Mouse (Mus musculus): ENCODE measurements around the gene Sulf2. TPM values are rescaled to one million over a fixed set of nuclear protein-coding genes. Genes with fewer than 3 reads are reported as not detected.

Gene Sulf2
- polyA plus RNA-seq, 1 experiment, result 11.3 TPM

DNA sequence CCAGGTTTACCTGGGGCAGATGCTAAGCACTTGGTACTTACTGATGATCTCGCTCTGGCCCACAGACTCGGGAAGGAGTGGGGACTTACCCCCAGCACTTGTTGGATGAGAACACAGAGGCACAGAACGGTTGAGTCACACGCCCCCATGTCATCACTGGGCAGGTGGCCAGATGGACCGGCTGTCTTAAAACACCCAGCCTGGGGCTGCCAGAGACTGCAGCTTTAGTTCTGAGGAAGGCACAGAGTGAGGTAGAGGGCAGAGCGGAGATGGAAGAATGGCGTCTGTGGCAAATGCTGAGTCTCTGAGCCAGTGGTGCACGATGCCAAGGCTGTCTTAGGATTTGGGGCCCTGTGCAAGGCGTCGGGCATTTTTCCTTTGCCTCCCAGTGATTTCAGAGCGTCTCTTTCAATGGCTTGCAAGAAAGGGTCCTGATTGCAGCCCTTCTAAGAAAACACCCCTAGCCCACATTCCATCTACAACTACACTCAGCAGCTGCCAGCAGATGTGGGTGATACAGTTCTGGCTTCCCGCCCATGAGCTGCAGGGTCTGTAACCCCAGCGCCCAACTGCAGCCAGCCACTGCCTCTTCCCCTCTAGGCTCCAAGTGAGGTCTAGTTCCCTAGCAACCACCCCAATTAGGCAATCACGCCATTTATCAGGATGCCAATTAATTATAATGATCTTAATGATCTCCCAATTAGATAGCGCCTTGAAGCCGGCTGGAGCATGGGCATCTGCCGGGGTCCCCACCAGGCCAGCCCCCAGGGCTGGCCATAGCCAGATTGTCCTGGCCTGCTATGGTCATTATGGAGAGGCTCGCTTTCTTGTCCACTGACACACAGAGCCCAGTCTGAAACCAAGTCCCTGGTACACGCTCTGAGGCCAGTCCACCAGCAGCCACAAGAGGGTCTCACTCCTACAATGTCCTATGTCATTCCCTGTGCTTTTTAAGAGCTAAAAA lies 3.7 kb downstream of the Sulf2 start:
- TF ChIP-seq POLR2A (IDR thresholded peaks at IDR 0.05; ENCODE audit: borderline replicate concordance, control insufficient read depth, low read depth, low read length), result no peak
- Histone ChIP-seq H3K4me3 (replicated peaks; ENCODE audit: control insufficient read depth, low read depth, low read length) (no peak overlapping the region), H3K27ac (ENCODE audit: control insufficient read depth, insufficient read depth, low read depth, low read length, poor library complexity) (no peak overlapping the region), H3K4me1 (ENCODE audit: control insufficient read depth, insufficient read depth, low read length) (no peaks in the 10 kb centered on the region)
- 54% methylated on average over 19 of the region's 19 CpGs for WGBS

GRCm38 (mm10) chr2:166150584-166150983 lies 4.9 kb downstream of the Sulf2 start:
- Histone ChIP-seq H3K27ac (ENCODE audit: control insufficient read depth, insufficient read depth, low read depth, low read length, poor library complexity) (no peak overlapping the region), H3K4me1 (ENCODE audit: control insufficient read depth, insufficient read depth, low read length) (no peaks in the 10 kb centered on the region), H3K4me3 (replicated peaks; ENCODE audit: control insufficient read depth, low read depth, low read length) (no peak overlapping the region)
- TF ChIP-seq POLR2A (IDR thresholded peaks at IDR 0.05; ENCODE audit: borderline replicate concordance, control insufficient read depth, low read depth, low read length), result no peak
- TF ChIP-seq CTCF (IDR thresholded peaks at IDR 0.05; ENCODE audit: control insufficient read depth, insufficient read depth, low read length), result no peak
- WGBS, result 86% methylated on average over 5 of the region's 5 CpGs

DNA sequence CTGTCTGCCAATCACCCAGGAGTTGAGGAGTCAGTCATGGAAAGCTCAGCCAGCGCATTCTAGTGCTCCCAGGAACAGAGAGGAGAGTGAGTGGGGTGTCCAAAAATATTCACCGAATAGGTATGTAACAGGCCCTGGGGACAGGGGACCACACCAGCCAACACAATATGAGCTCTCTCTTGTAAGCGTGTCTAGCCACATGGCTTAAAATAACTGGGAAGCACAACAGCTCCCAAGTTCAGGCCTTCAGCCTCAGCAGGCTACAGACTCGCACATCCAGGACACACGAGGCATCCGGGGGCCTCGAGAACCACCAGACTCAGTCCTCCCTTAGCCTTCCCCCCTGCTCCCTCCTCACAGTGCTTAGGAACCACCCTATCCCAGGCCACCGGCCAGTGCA lies 6.0 kb downstream of the Sulf2 start:
- H3K4me1 ChIP-seq (ENCODE audit: control insufficient read depth, insufficient read depth, low read length), result no peaks in the 10 kb centered on the region
- H3K4me3 ChIP-seq (replicated peaks; ENCODE audit: control insufficient read depth, low read depth, low read length), result no peak overlapping the region
- H3K27ac ChIP-seq (ENCODE audit: control insufficient read depth, insufficient read depth, low read depth, low read length, poor library complexity), result no peak overlapping the region
- WGBS, result 81% methylated on average over 8 of the region's 8 CpGs
- no peak for TF ChIP-seq POLR2A (IDR thresholded peaks at IDR 0.05; ENCODE audit: borderline replicate concordance, control insufficient read depth, low read depth, low read length)
- TF ChIP-seq CTCF (IDR thresholded peaks at IDR 0.05; ENCODE audit: control insufficient read depth, insufficient read depth, low read length), result no peak

GRCm38 (mm10) chr2:166148672-166149332 lies 6.7 kb downstream of the Sulf2 start:
- no peak overlapping the region for H3K27ac ChIP-seq (ENCODE audit: control insufficient read depth, insufficient read depth, low read depth, low read length, poor library complexity)
- 65% methylated on average over 13 of the region's 13 CpGs for WGBS
- TF ChIP-seq CTCF (IDR thresholded peaks at IDR 0.05; ENCODE audit: control insufficient read depth, insufficient read depth, low read length) (no peak), POLR2A (IDR thresholded peaks at IDR 0.05; ENCODE audit: borderline replicate concordance, control insufficient read depth, low read depth, low read length) (no peak)
- no peak overlapping the region for H3K4me3 ChIP-seq (replicated peaks; ENCODE audit: control insufficient read depth, low read depth, low read length)
- H3K4me1 ChIP-seq (ENCODE audit: control insufficient read depth, insufficient read depth, low read length), result no peaks in the 10 kb centered on the region

GRCm38 (mm10) chr2:166147930-166148651 lies 7.4 kb downstream of the Sulf2 start:
- no peak for TF ChIP-seq CTCF (IDR thresholded peaks at IDR 0.05; ENCODE audit: control insufficient read depth, insufficient read depth, low read length)
- TF ChIP-seq POLR2A (IDR thresholded peaks at IDR 0.05; ENCODE audit: borderline replicate concordance, control insufficient read depth, low read depth, low read length), result no peak
- no peak overlapping the region for H3K27ac ChIP-seq (ENCODE audit: control insufficient read depth, insufficient read depth, low read depth, low read length, poor library complexity)
- H3K4me3 ChIP-seq (replicated peaks; ENCODE audit: control insufficient read depth, low read depth, low read length), result no peak overlapping the region
- 80% methylated on average over 10 of the region's 10 CpGs for WGBS
- no peaks in the 10 kb centered on the region for H3K4me1 ChIP-seq (ENCODE audit: control insufficient read depth, insufficient read depth, low read length)

- WGBS, result 56% methylated on average over 7 of the region's 7 CpGs
- no peaks in the 10 kb centered on the region for H3K4me1 ChIP-seq (ENCODE audit: control insufficient read depth, insufficient read depth, low read length)
- no peak overlapping the region for H3K27ac ChIP-seq (ENCODE audit: control insufficient read depth, insufficient read depth, low read depth, low read length, poor library complexity)
- TF ChIP-seq POLR2A (IDR thresholded peaks at IDR 0.05; ENCODE audit: borderline replicate concordance, control insufficient read depth, low read depth, low read length) (no peak), CTCF (IDR thresholded peaks at IDR 0.05; ENCODE audit: control insufficient read depth, insufficient read depth, low read length) (no peak)
- H3K4me3 ChIP-seq (replicated peaks; ENCODE audit: control insufficient read depth, low read depth, low read length), result no peak overlapping the region
These were observed 9.0 kb downstream of the Sulf2 start for GRCm38 (mm10) chr2:166146446-166146845.

- Histone ChIP-seq H3K4me3 (replicated peaks; ENCODE audit: control insufficient read depth, low read depth, low read length) (no peak overlapping the region), H3K4me1 (ENCODE audit: control insufficient read depth, insufficient read depth, low read length) (peaks cover 2% of the 10 kb centered on the region; the same call in 1 of the 2 replicates), H3K27ac (ENCODE audit: control insufficient read depth, insufficient read depth, low read depth, low read length, poor library complexity) (no peak overlapping the region)
- TF ChIP-seq CTCF (IDR thresholded peaks at IDR 0.05; ENCODE audit: control insufficient read depth, insufficient read depth, low read length) (no peak), POLR2A (IDR thresholded peaks at IDR 0.05; ENCODE audit: borderline replicate concordance, control insufficient read depth, low read depth, low read length) (no peak)
- 89% methylated on average over 8 of the region's 8 CpGs for WGBS
These were observed 10.4 kb downstream of the Sulf2 start for GRCm38 (mm10) chr2:166145031-166145430.

- no peak overlapping the region for H3K27ac ChIP-seq (ENCODE audit: control insufficient read depth, insufficient read depth, low read depth, low read length, poor library complexity)
- peaks cover 2% of the 10 kb centered on the region; the same call in 1 of the 2 replicates for H3K4me1 ChIP-seq (ENCODE audit: control insufficient read depth, insufficient read depth, low read length)
- TF ChIP-seq POLR2A (IDR thresholded peaks at IDR 0.05; ENCODE audit: borderline replicate concordance, control insufficient read depth, low read depth, low read length) (no peak), CTCF (IDR thresholded peaks at IDR 0.05; ENCODE audit: control insufficient read depth, insufficient read depth, low read length) (no peak)
- no peak overlapping the region for H3K4me3 ChIP-seq (replicated peaks; ENCODE audit: control insufficient read depth, low read depth, low read length)
- 71% methylated on average over 5 of the region's 5 CpGs for WGBS
These were observed 11.6 kb downstream of the Sulf2 start for GRCm38 (mm10) chr2:166143871-166144270.
